Mouse (Mus musculus) midbrain, postnatal 0 days (tissue): ENCODE measurements around the gene Cog1. TPM values are rescaled to one million over a fixed set of nuclear protein-coding genes. Genes with fewer than 3 reads are reported as not detected.
A peak's percentile ranks its signal among the peaks of the same experiment; 100 is the strongest.

Experiments
- ATAC-seq: fragments of 200-750 bp; cut with Nextera tagmentation; 2 replicates; pipeline ENCODE4 v1.8.0; 2017; ENCODE audit warnings: moderate number of reproducible peaks, mild to moderate bottlenecking, moderate TSS enrichment, moderate library complexity; ENCODE audit not compliant: low FRiP score
- DNase-seq: peaks from one replicate; pipeline ENCODE4 v3.0.0-alpha.2; 2015; ENCODE audit warnings: low spot score
- H3K27ac ChIP-seq: fragments of 300-500 bp; sonication (generic); 2 replicates; pipeline ENCODE4 v1.5.1; 2014; ENCODE audit warnings: low read depth, mild to moderate bottlenecking, low read length, mixed read lengths
- H3K27me3 ChIP-seq: fragments of 300-500 bp; sonication (generic); 2 replicates; pipeline ENCODE4 v1.6.1; 2014; ENCODE audit warnings: low read length, control low read depth, mixed read lengths; ENCODE audit not compliant: insufficient read depth
- H3K36me3 ChIP-seq: fragments of 300-500 bp; sonication (generic); 2 replicates; pipeline ENCODE4 v1.6.1; 2014; ENCODE audit warnings: low read length, control low read depth, mixed read lengths; ENCODE audit not compliant: insufficient read depth
- H3K4me1 ChIP-seq: fragments of 300-500 bp; sonication (generic); 2 replicates; pipeline ENCODE4 v1.6.1; 2014; ENCODE audit warnings: mild to moderate bottlenecking, control low read depth, antibody characterized with exemption, low read length, mixed read lengths; ENCODE audit not compliant: insufficient read depth
- H3K4me2 ChIP-seq: fragments of 300-500 bp; sonication (generic); 2 replicates; pipeline ENCODE4 v1.6.1; 2014; ENCODE audit warnings: low read depth, mild to moderate bottlenecking, low read length, mixed read lengths; ENCODE audit not compliant: poor library complexity, severe bottlenecking
- H3K4me3 ChIP-seq: fragments of 300-500 bp; sonication (generic); 2 replicates; pipeline ENCODE4 v1.5.1; 2014; ENCODE audit warnings: low read depth, mild to moderate bottlenecking, low read length, moderate library complexity
- H3K9ac ChIP-seq: fragments of 300-500 bp; sonication (generic); replicated peaks from 2 replicates; pipeline ENCODE4 v1.6.1; 2014; ENCODE audit warnings: mild to moderate bottlenecking, low read length, moderate library complexity, mixed read lengths; ENCODE audit not compliant: poor library complexity, severe bottlenecking
- H3K9me3 ChIP-seq: fragments of 300-500 bp; sonication (generic); 2 replicates; pipeline ENCODE4 v1.6.1; 2016; ENCODE audit warnings: low read length, control low read depth
- CTCF ChIP-seq: IDR thresholded peaks from 2 replicates; pipeline ENCODE4 v1.5.1; 2016; ENCODE audit warnings: antibody characterized with exemption, mild to moderate bottlenecking
- WGBS: fragments of 180-500 bp; shearing (Covaris S2); extraction: QIAGEN DNeasy Blood & Tissue Kit; methylation state at CpG from one replicate; pipeline ENCODE4 v1.1.7; 2014; 5-methylcytosine and 5-hydroxymethylcytosine counted together
- polyA plus RNA-seq: library from polyadenylated mRNA; unstranded; fragments of >200 nt; fragmentation: Nextera tagmentation; extraction: Ambion mirVana; gene quantifications from 2 replicates; pipeline ENCODE4 v1.2.1, GENCODE M21; 2015
- total RNA-seq: library from RNA; depleted of rRNA; stranded (reverse); fragments of >200 nt; gene quantifications from 2 replicates; pipeline ENCODE4 v1.2.3, GENCODE M21; 2014

Cog1 gene
- total and polyA plus RNA-seq, 2 experiments from 2014 or later = 28.3 to 55.8 TPM

GRCm38 (mm10) chr11:113625437-113625836 is 23.5 kb upstream of the Cog1 start:
- peaks cover 5% of the 10 kb centered on the region; the same call in 1 of the 2 replicates for H3K27me3 ChIP-seq
- no peaks in the 10 kb centered on the region; the same call in 1 of the 2 replicates for H3K4me1 ChIP-seq
- TF ChIP-seq CTCF = no peak
- ATAC-seq = no peak
- no peak for DNase-seq
- H3K9ac ChIP-seq = no peak overlapping the region
- 95% methylated on average over 18 of the region's 18 CpGs for WGBS
- H3K36me3 ChIP-seq = peaks cover 7% of the 10 kb centered on the region
- H3K4me3 ChIP-seq = no peak overlapping the region
- no peak overlapping the region for H3K27ac ChIP-seq
- no peak overlapping the region for H3K4me2 ChIP-seq
- no peaks in the 10 kb centered on the region for H3K9me3 ChIP-seq

- ATAC-seq (no peak), DNase-seq (peak; percentile 52)
- Histone ChIP-seq H3K9ac (no peak overlapping the region), H3K4me3 (no peak overlapping the region), H3K4me2 (no peak overlapping the region), H3K4me1 (no peaks in the 10 kb centered on the region), H3K27ac (no peak overlapping the region), H3K9me3 (no peaks in the 10 kb centered on the region), H3K27me3 (no peaks in the 10 kb centered on the region), H3K36me3 (peaks cover 7% of the 10 kb centered on the region)
- TF ChIP-seq CTCF = peak; percentile 73
- 51% methylated on average over 4 of the region's 4 CpGs for WGBS
Measured at GRCm38 (mm10) chr11:113627785-113628184, 21.2 kb upstream of the Cog1 start.

GRCm38 (mm10) chr11:113630642-113631041 is 18.3 kb upstream of the Cog1 start:
- TF ChIP-seq CTCF = peak; percentile 79
- peak; percentile 78 for DNase-seq
- H3K36me3 ChIP-seq = no peaks in the 10 kb centered on the region; the same call in 1 of the 2 replicates
- H3K4me1 ChIP-seq = no peaks in the 10 kb centered on the region
- WGBS = 63% methylated on average over 7 of the region's 7 CpGs
- H3K4me3 ChIP-seq = no peak overlapping the region
- ATAC-seq = no peak
- no peaks in the 10 kb centered on the region for H3K9me3 ChIP-seq
- H3K4me2 ChIP-seq = no peak overlapping the region
- H3K9ac ChIP-seq = no peak overlapping the region
- H3K27ac ChIP-seq = no peak overlapping the region
- no peaks in the 10 kb centered on the region for H3K27me3 ChIP-seq

GRCm38 (mm10) chr11:113631302-113631701 is 17.7 kb upstream of the Cog1 start:
- Histone ChIP-seq H3K4me2 (no peak overlapping the region), H3K27me3 (no peaks in the 10 kb centered on the region), H3K27ac (no peak overlapping the region), H3K36me3 (no peaks in the 10 kb centered on the region), H3K4me3 (no peak overlapping the region), H3K9ac (no peak overlapping the region), H3K4me1 (no peaks in the 10 kb centered on the region), H3K9me3 (no peaks in the 10 kb centered on the region)
- ATAC-seq = no peak
- no peak for TF ChIP-seq CTCF
- WGBS = 81% methylated on average over 8 of the region's 8 CpGs
- DNase-seq = no peak

- Histone ChIP-seq H3K36me3 (no peaks in the 10 kb centered on the region), H3K27ac (no peak overlapping the region), H3K27me3 (no peaks in the 10 kb centered on the region), H3K4me1 (no peaks in the 10 kb centered on the region), H3K9me3 (no peaks in the 10 kb centered on the region), H3K9ac (no peak overlapping the region), H3K4me3 (no peak overlapping the region), H3K4me2 (no peak overlapping the region)
- ATAC-seq (no peak), DNase-seq (no peak)
- WGBS = 78% methylated on average over 8 of the region's 8 CpGs
- no peak for TF ChIP-seq CTCF
Measured at GRCm38 (mm10) chr11:113631862-113632261, 17.1 kb upstream of the Cog1 start.

GRCm38 (mm10) chr11:113632303-113632702 is 16.7 kb upstream of the Cog1 start:
- ATAC-seq (no peak), DNase-seq (no peak)
- H3K27me3 ChIP-seq = no peaks in the 10 kb centered on the region
- H3K4me3 ChIP-seq = no peak overlapping the region
- 86% methylated on average over 7 of the region's 7 CpGs for WGBS
- no peaks in the 10 kb centered on the region for H3K4me1 ChIP-seq
- H3K27ac ChIP-seq = no peak overlapping the region
- peak; percentile 37; the same call in 1 of the 2 replicates for TF ChIP-seq CTCF
- no peaks in the 10 kb centered on the region for H3K36me3 ChIP-seq
- H3K9ac ChIP-seq = no peak overlapping the region
- no peak overlapping the region for H3K4me2 ChIP-seq
- no peaks in the 10 kb centered on the region for H3K9me3 ChIP-seq
